Mouse (Mus musculus) heart, embryonic 13.5 days (tissue): ENCODE measurements around the gene Foxb2. TPM values are rescaled to one million over a fixed set of nuclear protein-coding genes. Genes with fewer than 3 reads are reported as not detected.
"Not testable (repeated sequence)": the region's sequence is repeated elsewhere in the genome, so short reads cannot be mapped to it uniquely, and the experiment has no call there.

Experiments
- ATAC-seq: fragments of 200-750 bp; cut with Nextera tagmentation; 2 replicates; pipeline ENCODE4 v1.8.0; 2017; ENCODE audit warnings: moderate TSS enrichment; ENCODE audit not compliant: insufficient number of reproducible peaks, low FRiP score, low TSS enrichment; ENCODE audit errors: extremely low read depth
- H3K27ac ChIP-seq: fragments of 300-500 bp; sonication (generic); replicated peaks from 2 replicates; pipeline ENCODE4 v1.5.1; 2015; ENCODE audit warnings: moderate library complexity, mild to moderate bottlenecking, inconsistent platforms
- H3K27me3 ChIP-seq: fragments of 300-500 bp; sonication (generic); replicated peaks from 2 replicates; pipeline ENCODE4 v1.6.1; 2015; ENCODE audit warnings: mild to moderate bottlenecking, inconsistent platforms
- H3K36me3 ChIP-seq: fragments of 300-500 bp; sonication (generic); 2 replicates; pipeline ENCODE4 v1.6.1; 2015; ENCODE audit warnings: mild to moderate bottlenecking, inconsistent platforms
- H3K4me1 ChIP-seq: fragments of 300-500 bp; sonication (generic); 2 replicates; pipeline ENCODE4 v1.6.1; 2015; ENCODE audit warnings: inconsistent platforms
- H3K4me2 ChIP-seq: fragments of 300-500 bp; sonication (generic); 2 replicates; pipeline ENCODE4 v1.6.1; 2015; ENCODE audit warnings: inconsistent platforms, mild to moderate bottlenecking, moderate library complexity
- H3K4me3 ChIP-seq: fragments of 300-500 bp; sonication (generic); 2 replicates; pipeline ENCODE4 v1.5.1; 2015; ENCODE audit warnings: moderate library complexity, mild to moderate bottlenecking, inconsistent platforms
- H3K9ac ChIP-seq: fragments of 300-500 bp; sonication (generic); 2 replicates; pipeline ENCODE4 v1.6.1; 2015; ENCODE audit warnings: inconsistent platforms, mild to moderate bottlenecking, moderate library complexity
- H3K9me3 ChIP-seq: fragments of 300-500 bp; sonication (generic); 2 replicates; pipeline ENCODE4 v1.6.1; 2016; ENCODE audit warnings: inconsistent platforms
- WGBS: fragments of 180-500 bp; shearing (Covaris S2); methylation state at CpG from one replicate; pipeline ENCODE4 v1.1.7; 2015; ENCODE audit warnings: mixed read lengths; 5-methylcytosine and 5-hydroxymethylcytosine counted together
- polyA plus RNA-seq: library from polyadenylated mRNA; unstranded; fragments of >200 nt; fragmentation: Nextera tagmentation; extraction: Ambion mirVana; gene quantifications from 2 replicates; pipeline ENCODE4 v1.2.1, GENCODE M21; 2015

The Foxb2 gene
- polyA plus RNA-seq, 1 experiment from 2014 or later = not detected

- ATAC-seq = no peak
- peak overlapping the region; percentile 84; the same call in 1 of the 2 replicates for H3K4me2 ChIP-seq
- WGBS = under 1% methylated on average over 24 of the region's 24 CpGs
- peaks cover 71% of the 10 kb centered on the region for H3K4me1 ChIP-seq
- H3K27ac ChIP-seq = no peak overlapping the region
- H3K9me3 ChIP-seq = no peaks in the 10 kb centered on the region
- no peak overlapping the region for H3K9ac ChIP-seq
- peak overlapping the region; percentile 55; the same call in 1 of the 2 replicates for H3K4me3 ChIP-seq
- H3K27me3 ChIP-seq = peaks cover 95% of the 10 kb centered on the region
- H3K36me3 ChIP-seq = no peaks in the 10 kb centered on the region
Measured at GRCm38 (mm10) chr19:16871192-16871760, 2.3 kb downstream of the Foxb2 start.

GRCm38 (mm10) chr19:16870501-16871191 is 3.0 kb downstream of the Foxb2 start:
- WGBS = 2% methylated on average over 28 of the region's 28 CpGs
- Histone ChIP-seq H3K27ac (no peak overlapping the region), H3K4me2 (peak overlapping the region; percentile 84; the same call in 1 of the 2 replicates), H3K4me3 (no peak overlapping the region), H3K9me3 (no peaks in the 10 kb centered on the region), H3K9ac (no peak overlapping the region), H3K36me3 (no peaks in the 10 kb centered on the region), H3K27me3 (peaks cover 90% of the 10 kb centered on the region), H3K4me1 (peaks cover 65% of the 10 kb centered on the region)
- no peak for ATAC-seq

- Histone ChIP-seq H3K9me3 (no peaks in the 10 kb centered on the region), H3K27me3 (peaks cover 78% of the 10 kb centered on the region), H3K4me2 (no peak overlapping the region), H3K9ac (no peak overlapping the region), H3K4me1 (peaks cover 46% of the 10 kb centered on the region), H3K36me3 (no peaks in the 10 kb centered on the region), H3K27ac (no peak overlapping the region), H3K4me3 (no peak overlapping the region)
- WGBS = 16% methylated on average over 5 of the region's 5 CpGs
- ATAC-seq = no peak
Measured at GRCm38 (mm10) chr19:16868534-16868933, 5.1 kb downstream of the Foxb2 start.

GRCm38 (mm10) chr19:16858646-16859045 is 15.0 kb downstream of the Foxb2 start:
- H3K27me3 ChIP-seq = peaks cover 23% of the 10 kb centered on the region
- H3K9me3 ChIP-seq = no peaks in the 10 kb centered on the region
- H3K4me1 ChIP-seq = no peaks in the 10 kb centered on the region
- H3K27ac ChIP-seq = no peak overlapping the region
- no peak for ATAC-seq
- H3K9ac ChIP-seq = no peak overlapping the region
- WGBS = 35% methylated on average over 4 of the region's 4 CpGs
- no peak overlapping the region for H3K4me2 ChIP-seq
- no peak overlapping the region for H3K4me3 ChIP-seq
- H3K36me3 ChIP-seq = no peaks in the 10 kb centered on the region

GRCm38 (mm10) chr19:16856752-16857151 is 16.9 kb downstream of the Foxb2 start:
- Histone ChIP-seq H3K27ac (no peak overlapping the region), H3K36me3 (no peaks in the 10 kb centered on the region), H3K4me2 (no peak overlapping the region), H3K9me3 (no peaks in the 10 kb centered on the region), H3K27me3 (peaks cover 9% of the 10 kb centered on the region; the same call in 1 of the 2 replicates), H3K4me3 (no peak overlapping the region), H3K4me1 (no peaks in the 10 kb centered on the region), H3K9ac (no peak overlapping the region)
- ATAC-seq = no peak
- 59% methylated on average over 5 of the region's 5 CpGs for WGBS

GRCm38 (mm10) chr19:16844091-16844490 is 29.5 kb downstream of the Foxb2 start:
- not testable (repeated sequence) for H3K27me3 ChIP-seq, H3K9me3 ChIP-seq, H3K4me3 ChIP-seq, H3K9ac ChIP-seq, H3K36me3 ChIP-seq, ATAC-seq, H3K4me1 ChIP-seq, H3K4me2 ChIP-seq, H3K27ac ChIP-seq
- 88% methylated on average over 2 of the region's 2 CpGs for WGBS

- H3K4me2 ChIP-seq = no peak overlapping the region
- H3K4me1 ChIP-seq = no peaks in the 10 kb centered on the region
- no peaks in the 10 kb centered on the region for H3K27me3 ChIP-seq
- no peak overlapping the region for H3K27ac ChIP-seq
- no peaks in the 10 kb centered on the region for H3K36me3 ChIP-seq
- no peaks in the 10 kb centered on the region for H3K9me3 ChIP-seq
- no peak overlapping the region for H3K4me3 ChIP-seq
- 46% methylated on average over 9 of the region's 9 CpGs for WGBS
- no peak overlapping the region for H3K9ac ChIP-seq
- no peak for ATAC-seq
Measured at GRCm38 (mm10) chr19:16841516-16842249, 31.9 kb downstream of the Foxb2 start.

- no peak for ATAC-seq
- H3K27ac ChIP-seq = no peak overlapping the region
- no peak overlapping the region for H3K4me2 ChIP-seq
- H3K9ac ChIP-seq = no peak overlapping the region
- no peak overlapping the region for H3K4me3 ChIP-seq
- no peaks in the 10 kb centered on the region for H3K27me3 ChIP-seq
- no peaks in the 10 kb centered on the region for H3K4me1 ChIP-seq
- 81% methylated on average over 8 of the region's 8 CpGs for WGBS
- H3K9me3 ChIP-seq = no peaks in the 10 kb centered on the region
- no peaks in the 10 kb centered on the region for H3K36me3 ChIP-seq
Measured at GRCm38 (mm10) chr19:16841001-16841400, 32.6 kb downstream of the Foxb2 start.

GRCm38 (mm10) chr19:16827657-16828056 is 45.9 kb downstream of the Foxb2 start:
- no peak overlapping the region for H3K4me3 ChIP-seq
- 70% methylated on average over 5 of the region's 5 CpGs for WGBS
- ATAC-seq = no peak
- H3K4me2 ChIP-seq = no peak overlapping the region
- no peaks in the 10 kb centered on the region; the same call in 1 of the 2 replicates for H3K27me3 ChIP-seq
- no peaks in the 10 kb centered on the region for H3K9me3 ChIP-seq
- no peaks in the 10 kb centered on the region for H3K36me3 ChIP-seq
- H3K4me1 ChIP-seq = no peaks in the 10 kb centered on the region
- H3K9ac ChIP-seq = no peak overlapping the region
- H3K27ac ChIP-seq = no peak overlapping the region

- H3K9me3 ChIP-seq = no peaks in the 10 kb centered on the region
- H3K27ac ChIP-seq = no peak overlapping the region
- WGBS = 56% methylated on average over 5 of the region's 5 CpGs
- H3K4me2 ChIP-seq = no peak overlapping the region
- no peak overlapping the region for H3K4me3 ChIP-seq
- H3K36me3 ChIP-seq = no peaks in the 10 kb centered on the region
- H3K4me1 ChIP-seq = no peaks in the 10 kb centered on the region
- ATAC-seq = no peak
- no peak overlapping the region for H3K9ac ChIP-seq
- no peaks in the 10 kb centered on the region; the same call in 1 of the 2 replicates for H3K27me3 ChIP-seq
Measured at GRCm38 (mm10) chr19:16825228-16825627, 48.4 kb downstream of the Foxb2 start.
